Mouse (Mus musculus) MN1 (cell line): Measurements from ENCODE around the gene Olfr618.
"Not testable (repeated sequence)": the region's sequence is repeated elsewhere in the genome, so short reads cannot be mapped to it uniquely, and the experiment has no call there.

Experiments used
- DNase-seq: peaks from one replicate; pipeline ENCODE4 v3.0.0-alpha.2; 2016; ENCODE audit warnings: low spot score

Gene Olfr618

DNA sequence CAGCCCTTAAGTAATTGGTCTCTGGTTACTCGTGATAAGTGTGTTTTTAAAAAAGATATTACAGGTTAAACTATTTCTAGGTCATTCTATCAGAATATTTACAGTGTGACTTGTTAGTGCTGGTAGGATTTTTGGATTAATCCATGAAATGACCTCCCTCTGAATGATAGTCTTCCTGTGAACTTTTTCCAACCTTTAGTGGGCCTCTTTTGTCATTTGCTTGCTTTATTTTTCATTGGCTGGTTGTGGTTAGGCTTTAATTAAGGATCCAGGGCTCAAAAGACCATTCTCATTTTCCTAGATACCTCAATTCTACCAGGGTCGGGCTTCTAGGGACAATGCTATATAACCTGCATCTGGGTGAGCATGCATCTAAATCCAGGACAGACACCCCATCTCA is at the start of gene Olfr618:
Gene Olfr618, plus strand, starts transcription at position 301 of the 400 bp plus-strand sequence.
- DNase-seq: no peak

DNA sequence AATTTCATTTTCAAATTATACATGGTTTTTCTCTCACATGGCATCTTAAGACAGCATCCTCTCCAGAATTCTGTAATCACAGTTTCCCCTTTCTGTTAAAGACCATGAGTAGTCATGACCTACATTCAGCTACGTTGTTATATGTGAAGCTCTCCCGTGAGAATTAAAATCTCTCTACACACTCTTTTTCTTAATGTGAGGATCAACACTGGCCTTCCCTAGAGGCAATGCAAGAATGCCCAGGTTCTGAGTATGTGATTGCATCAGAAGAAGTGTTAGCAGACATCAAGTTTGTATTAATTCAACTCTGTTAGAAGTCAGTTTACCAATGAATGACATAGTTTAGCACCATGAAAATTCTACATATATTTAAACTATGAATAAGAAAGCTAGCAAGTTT is 47.3 kb upstream of the Olfr618 start, which contains the start of gene Olfr612:
Gene Olfr612, minus strand, starts transcription at position 101 of the 400 bp plus-strand sequence.
- not testable (repeated sequence) for DNase-seq

DNA sequence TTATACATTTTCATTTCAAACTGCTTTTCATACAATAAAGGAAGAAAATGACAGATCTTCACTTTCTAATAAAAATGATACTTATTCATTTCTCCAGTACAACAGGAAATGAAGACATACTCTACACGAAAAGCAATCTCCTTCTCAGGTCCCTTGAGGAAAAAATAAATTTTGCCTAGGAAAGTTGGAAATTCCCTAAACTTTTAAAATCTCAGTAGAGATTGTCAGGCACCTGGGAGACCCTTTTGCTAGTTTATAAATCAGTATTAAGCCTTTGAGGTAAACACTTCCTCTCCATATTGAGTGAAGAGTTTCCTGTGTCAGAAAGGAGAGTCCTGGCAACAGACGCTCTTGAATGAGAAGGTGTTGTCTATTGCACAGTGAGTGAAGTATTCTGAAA is 42.1 kb upstream of the Olfr618 start, which contains the start of gene Olfr613:
Gene Olfr613, plus strand, starts transcription at position 301 of the 400 bp plus-strand sequence.
- no peak for DNase-seq

DNA sequence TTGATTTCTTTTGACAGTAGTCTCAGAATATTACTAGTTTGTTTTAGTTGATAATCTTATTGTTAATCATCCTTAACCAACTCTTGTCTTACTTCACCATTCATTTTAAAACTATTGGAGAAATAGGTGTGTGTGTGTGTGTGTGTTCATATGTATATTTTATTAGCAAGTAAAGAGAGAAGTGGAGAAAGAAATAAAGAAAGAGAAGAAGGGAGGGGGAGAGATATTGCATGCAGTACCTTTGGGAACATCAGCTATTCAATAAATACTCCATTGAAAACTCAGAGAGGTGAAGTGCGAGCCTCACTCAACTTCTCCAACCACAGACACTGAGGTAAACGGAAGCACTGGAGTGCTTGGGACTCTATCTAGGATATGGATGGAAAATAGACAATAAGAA is 34.1 kb upstream of the Olfr618 start, which contains the start of gene Olfr615:
Gene Olfr615, plus strand, starts transcription at position 301 of the 400 bp plus-strand sequence.
- DNase-seq: no peak

DNA sequence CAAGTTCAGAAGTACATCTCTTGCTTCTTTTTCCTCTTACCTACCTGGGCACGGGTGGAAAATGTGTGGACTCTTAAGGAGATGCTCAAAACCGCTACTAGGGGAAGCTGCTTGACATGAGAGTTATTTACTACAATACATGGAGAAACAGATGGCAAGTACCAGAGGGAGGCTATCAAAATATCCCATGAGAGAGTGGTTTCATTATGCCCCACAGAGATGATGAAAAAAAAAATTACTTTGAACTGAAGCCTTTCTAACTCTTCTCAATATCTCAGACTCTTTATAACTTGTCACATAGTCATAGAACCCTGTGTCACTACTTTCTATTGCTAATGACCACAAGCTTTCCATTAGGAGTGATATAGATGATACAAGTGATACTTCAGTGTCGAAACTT is 20.9 kb upstream of the Olfr618 start, which contains the start of gene Olfr616:
Gene Olfr616, minus strand, starts transcription at position 101 of the 400 bp plus-strand sequence.
- no peak for DNase-seq

DNA sequence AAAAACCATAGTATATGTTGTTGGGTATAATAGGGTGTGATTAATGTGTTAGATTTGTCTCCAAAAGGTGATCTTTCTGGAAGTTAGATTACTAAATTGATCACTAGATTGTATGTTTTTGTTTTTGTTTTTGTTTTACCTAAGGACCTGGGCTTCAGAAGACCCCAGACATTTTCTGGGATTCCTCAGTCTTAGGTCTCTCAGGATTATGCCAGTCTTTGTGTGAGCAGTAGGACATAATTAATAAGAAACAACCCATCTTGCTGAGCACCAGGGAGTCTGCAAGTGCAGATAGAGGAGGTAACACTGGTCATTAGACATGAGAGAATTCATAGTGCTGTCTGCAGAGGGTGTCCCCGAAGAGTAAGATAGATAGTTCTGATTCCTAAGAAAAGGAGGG is 17.1 kb upstream of the Olfr618 start, which contains the start of gene Olfr617:
Gene Olfr617, plus strand, starts transcription at position 301 of the 400 bp plus-strand sequence.
- DNase-seq: no peak

DNA sequence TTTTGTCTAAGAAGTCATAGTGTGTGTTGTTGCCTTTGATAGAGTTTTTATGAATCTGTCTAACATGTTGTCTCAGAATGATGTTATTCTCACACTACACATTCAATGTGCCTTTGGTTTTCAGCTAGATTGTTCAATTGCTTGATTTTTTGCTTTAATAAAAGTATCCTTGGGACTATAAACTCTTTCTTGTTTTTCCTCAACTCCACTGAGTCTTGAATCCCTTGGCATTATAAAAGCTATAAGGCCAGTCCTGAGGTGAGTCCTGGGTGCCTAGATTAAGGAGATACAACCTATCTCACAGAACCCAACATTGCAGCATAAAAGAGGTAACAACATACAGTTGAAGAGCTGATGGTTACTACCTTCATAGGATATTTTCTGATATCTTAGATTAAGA is 10.4 kb downstream of the Olfr618 start, which contains the start of gene Olfr619:
Gene Olfr619, plus strand, starts transcription at position 301 of the 400 bp plus-strand sequence.
- no peak for DNase-seq

DNA sequence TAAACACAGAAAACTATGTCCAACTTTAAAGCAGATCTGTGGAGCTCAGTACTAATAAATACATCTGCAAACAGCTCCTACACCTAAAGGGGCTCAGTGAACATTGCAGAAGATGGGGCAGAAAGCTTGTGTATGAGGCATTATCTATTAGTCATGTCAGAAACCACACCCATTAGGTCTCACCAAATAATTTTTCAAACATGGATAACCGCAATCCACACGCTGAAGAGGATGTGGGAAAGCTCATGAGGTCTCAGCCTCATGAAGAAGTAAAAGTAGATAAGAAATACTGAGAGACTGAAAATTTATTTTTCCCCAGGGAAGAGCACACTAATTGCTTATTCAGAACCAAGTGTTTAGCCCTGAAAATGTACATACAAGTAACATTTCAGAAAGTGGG is 17.5 kb downstream of the Olfr618 start:
- DNase-seq: no peak

DNA sequence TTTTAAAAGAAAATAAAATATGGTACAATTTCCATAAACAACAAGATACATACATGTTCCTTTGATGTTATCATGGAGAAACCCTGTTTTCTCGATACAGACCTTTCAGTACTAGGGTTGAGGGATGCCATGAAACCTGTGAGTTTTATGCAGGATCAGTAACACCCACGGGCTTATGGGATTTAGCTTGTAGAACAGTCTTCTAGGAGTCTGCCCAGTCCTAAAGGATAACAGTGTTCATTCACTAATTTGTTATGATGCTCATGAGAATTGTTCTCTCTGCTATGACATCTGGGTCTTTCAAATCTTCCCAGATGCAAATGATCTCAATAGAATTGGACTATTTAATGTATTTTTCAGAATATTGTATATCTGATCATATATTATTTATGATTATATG is 22.5 kb downstream of the Olfr618 start, which contains the start of gene Olfr620:
Gene Olfr620, minus strand, starts transcription at position 101 of the 400 bp plus-strand sequence.
- no peak for DNase-seq

DNA sequence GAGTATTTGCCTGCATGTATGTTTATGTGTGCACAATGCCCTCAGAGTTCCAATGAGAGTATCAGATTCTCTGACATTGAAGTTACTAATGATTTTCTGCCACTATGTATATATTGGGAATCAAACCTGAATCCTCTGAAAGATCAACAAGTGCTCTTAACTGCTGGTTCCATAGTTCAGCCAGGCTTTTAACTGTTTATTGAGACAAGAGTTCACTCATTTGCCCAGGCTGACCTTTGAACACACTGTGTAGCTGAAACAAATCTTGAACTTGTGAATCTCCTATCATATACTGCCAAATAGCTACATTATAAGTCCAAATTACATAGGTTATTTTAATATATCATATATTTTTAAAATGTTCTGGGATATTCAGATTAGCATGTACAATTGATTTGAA is 46.9 kb downstream of the Olfr618 start:
- DNase-seq: no peak

DNA sequence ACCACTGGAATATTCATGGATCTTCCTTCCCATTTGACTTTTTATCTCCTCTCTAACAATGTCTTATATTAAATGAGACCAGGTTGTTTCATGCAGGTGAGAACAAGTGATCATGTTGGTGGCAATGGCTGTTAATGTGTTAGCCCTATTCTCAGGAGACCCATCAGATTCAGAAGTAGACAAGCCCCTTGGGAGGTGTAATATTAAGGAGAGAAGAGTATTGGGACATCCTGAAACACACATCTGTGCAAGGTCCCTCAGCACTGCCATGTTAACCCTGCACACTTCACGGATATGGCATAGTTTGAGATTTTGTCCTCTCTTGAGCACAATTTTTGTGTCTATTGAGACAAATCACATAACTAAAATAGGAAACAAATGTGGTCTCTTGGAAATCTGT is 52.7 kb downstream of the Olfr618 start, which contains the start of gene Olfr622:
Gene Olfr622, minus strand, starts transcription at position 101 of the 400 bp plus-strand sequence.
- DNase-seq: no peak

DNA sequence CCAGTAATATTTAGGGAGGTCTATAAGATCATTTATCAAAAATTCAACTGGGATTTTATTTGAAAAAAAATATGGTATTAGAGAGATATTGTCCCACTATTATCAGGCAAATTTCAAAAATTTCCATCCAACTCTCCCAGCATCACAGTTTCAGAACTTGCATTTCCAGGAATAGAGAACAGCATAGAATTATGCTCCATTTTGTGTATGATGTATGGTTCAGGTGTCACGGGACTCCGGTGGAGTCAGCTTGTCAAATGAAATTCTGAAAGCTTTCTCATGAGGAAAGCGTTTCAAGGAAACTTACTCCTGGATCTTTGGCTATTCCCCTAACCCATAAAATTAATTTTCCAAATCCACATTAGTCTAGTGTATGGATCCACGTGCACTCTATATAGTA is 54.2 kb downstream of the Olfr618 start:
- no peak for DNase-seq
